Mouse (Mus musculus) left cerebral cortex, postnatal 25 days (tissue): Measurements from ENCODE around the gene Tppp3. TPM values are rescaled to one million over a fixed set of nuclear protein-coding genes. Genes with fewer than 3 reads are reported as not detected.

Experiments used
- DNase-seq, 2 experiments: peaks; one replicate each; pipeline ENCODE4 v3.0.0; 2022; ENCODE audit warnings: low spot score in 2 of 2, mixed read lengths in 1 of 2
- intact Hi-C: fragments of 180-260 bp; cut with DNase I; formaldehyde crosslinking; loops from one replicate; pipeline ENCODE4 v1.15.1; 2025
- total RNA-seq, 2 experiments: library from RNA; stranded (reverse); gene quantifications; 2 replicates each; pipeline ENCODE4 v1.2.3; 2021

The Tppp3 gene
- total RNA-seq, result 10 to 100 TPM; 30.1 to 37.5 TPM

GRCm38 (mm10) chr8:105471314-105472015, at the start of gene Tppp3:
Gene Tppp3, minus strand, starts transcription at chr8:105471526.
- peak; percentile 78 to 86 for DNase-seq
- intact Hi-C loops, result loop anchor here (10.0 kb wide), 1 partner anchor 117 kb away; no protein-coding TSS in a partner anchor

GRCm38 (mm10) chr8:105521061-105521460, 49.7 kb upstream of the Tppp3 start:
- intact Hi-C loops, result no loop called here
- DNase-seq, result no peak

DNA sequence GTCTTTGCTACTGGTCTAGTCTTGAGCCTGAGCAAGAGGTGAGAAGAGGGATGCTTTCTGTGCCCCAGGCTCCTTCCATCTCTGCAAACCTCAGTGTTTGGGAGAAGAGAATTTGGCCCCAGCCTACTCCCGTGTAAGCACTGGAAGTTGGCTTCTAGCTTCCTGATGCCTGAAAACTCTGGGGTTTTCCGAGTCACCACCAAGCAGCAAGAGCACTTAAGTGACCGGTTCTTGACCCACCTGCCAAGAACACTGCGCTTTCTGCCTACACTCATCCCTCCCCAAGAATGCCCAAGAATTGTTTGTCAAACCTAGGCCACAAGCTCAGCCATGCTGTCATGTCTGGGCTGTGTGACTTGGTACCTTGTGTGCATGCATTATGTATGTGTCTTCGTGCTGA, 49.2 kb upstream of the Tppp3 start:
- intact Hi-C loops, result no loop called here
- no peak for DNase-seq

- DNase-seq, result no peak
- intact Hi-C loops, result no loop called here
Measured at GRCm38 (mm10) chr8:105519591-105519990, 48.3 kb upstream of the Tppp3 start.

GRCm38 (mm10) chr8:105518436-105519313, 47.3 kb upstream of the Tppp3 start, which contains the start of gene Hsd11b2:
Gene Hsd11b2, plus strand, starts transcription at chr8:105518755.
- intact Hi-C loops, result no loop called here
- peak; percentile 31 to 38 for DNase-seq

DNA sequence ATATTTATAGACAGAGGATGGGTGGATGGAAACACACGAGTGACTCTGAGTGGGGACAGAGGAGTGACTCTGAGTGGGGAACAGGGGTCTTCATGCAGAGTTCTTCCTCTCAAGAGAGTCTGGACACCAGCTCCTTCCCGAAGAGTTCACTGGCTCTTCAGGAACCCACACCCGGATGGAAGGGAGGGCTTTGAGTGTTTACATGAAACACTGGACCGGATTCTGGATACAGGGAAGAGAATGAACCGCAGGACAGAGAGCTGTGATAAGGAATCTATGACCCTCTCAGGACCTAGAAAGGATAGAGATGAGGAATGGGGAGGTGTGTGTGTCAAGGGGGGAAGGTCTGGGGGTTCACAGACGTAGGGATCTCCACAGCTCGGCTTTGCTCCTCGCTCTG, 46.0 kb upstream of the Tppp3 start:
- DNase-seq, result no peak
- intact Hi-C loops, result no loop called here

- intact Hi-C loops, result loop anchor here (1.0 kb wide), 1 partner anchor 38 kb away; no protein-coding TSS in a partner anchor
- peak; percentile 76 to 77 for DNase-seq
Measured at GRCm38 (mm10) chr8:105516018-105516645, 44.8 kb upstream of the Tppp3 start.

DNA sequence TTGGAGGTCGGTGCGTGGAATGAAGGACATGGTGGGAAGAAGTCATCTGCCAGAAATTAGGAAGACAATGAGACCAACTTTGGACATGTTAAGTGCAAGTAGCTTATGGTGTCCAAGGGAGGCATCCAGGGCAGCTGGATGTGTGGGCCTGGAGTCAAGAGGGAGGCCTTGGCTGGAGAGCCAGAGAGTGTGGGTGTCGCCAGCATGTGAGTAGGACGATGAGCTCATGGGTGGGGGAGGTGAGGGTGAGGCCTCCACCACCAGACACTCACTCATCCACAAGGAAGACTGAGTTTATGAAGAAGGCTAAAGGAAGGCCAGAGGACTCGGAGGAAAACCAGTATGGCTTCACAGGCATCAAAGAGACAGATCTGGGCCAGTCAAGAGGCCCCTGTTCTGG, 43.3 kb upstream of the Tppp3 start:
- intact Hi-C loops, result no loop called here
- DNase-seq, result no peak

DNA sequence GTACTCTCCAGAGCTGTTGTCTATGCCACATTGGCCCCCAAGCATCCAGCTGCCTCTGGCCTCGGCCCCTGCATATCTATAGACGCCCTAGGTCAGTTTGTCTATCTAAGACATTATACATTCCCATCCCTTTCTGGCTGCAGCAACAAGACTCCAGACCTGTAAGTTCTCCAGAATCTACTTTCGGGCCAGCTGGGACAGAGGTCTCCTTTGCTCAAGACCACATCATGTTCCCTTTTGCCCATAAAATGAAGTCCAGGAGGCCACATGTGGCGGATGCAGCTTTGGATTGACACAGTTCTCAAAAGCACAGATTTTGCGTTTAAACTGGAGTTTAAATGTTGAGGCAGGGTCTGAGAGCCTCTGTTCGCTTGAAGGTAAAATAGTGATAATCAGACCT, 42.9 kb upstream of the Tppp3 start:
- intact Hi-C loops, result no loop called here
- DNase-seq, result no peak

DNA sequence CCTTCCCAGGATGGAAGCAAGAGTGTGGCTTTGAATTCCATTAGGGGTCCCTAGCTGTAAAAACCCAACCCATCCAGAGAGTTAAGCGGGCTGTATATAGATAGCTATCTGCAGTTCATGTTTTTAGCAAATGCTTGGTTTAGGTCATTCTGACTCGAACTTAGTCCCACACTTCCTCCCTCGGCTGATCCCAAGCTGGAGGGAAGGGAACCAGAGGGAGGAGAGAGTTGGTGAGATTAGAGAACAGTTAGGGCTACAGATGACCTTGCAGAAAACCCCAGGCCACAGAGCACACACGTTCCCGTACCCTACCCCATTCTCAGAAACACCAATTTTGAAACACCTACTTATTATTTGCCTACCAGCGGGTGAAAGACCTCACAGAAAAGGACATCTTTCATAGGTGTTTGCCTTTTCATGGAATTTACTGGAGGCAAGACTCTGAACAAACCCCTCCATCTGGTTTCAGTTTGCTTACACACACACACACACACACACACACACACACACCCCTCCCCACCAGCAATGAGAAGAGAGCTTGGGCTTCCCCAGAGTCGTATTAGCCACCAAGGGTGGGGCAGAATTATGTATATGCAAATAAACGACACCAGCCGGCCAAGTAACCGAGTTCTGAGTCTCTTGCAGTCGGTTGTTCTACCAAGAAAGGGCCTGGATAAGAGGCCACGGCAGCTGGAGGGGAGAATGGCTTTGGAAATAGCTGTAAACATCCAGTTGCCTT, 38.8 kb upstream of the Tppp3 start:
- intact Hi-C loops, result no loop called here
- DNase-seq, result no peak

- DNase-seq, result no peak
- intact Hi-C loops, result no loop called here
Measured at GRCm38 (mm10) chr8:105508758-105509157, 37.4 kb upstream of the Tppp3 start.

GRCm38 (mm10) chr8:105506977-105507376, 35.7 kb upstream of the Tppp3 start:
- no peak for DNase-seq
- intact Hi-C loops, result no loop called here

DNA sequence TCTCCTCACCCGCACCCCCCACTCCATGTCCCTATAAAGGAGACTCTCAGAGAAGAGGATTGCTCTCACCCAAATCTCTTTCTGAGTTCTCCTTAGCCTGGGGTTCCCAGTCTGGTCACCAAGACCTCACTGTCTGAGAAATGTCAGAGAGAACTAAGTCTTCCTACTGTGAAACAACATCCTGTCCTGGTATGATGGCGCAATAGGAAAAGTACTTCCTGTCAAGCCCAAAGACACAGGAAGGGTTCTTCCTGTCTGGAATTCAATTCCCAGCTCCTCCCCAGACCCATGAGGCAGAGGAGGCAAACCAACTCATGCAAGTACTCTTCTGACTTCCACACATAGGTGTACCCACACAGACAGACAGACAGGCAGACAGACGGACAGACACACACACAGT, 33.3 kb upstream of the Tppp3 start:
- intact Hi-C loops, result no loop called here
- no peak for DNase-seq

GRCm38 (mm10) chr8:105499787-105500186, 28.5 kb upstream of the Tppp3 start:
- DNase-seq, result no peak
- intact Hi-C loops, result no loop called here

GRCm38 (mm10) chr8:105496439-105497180, 25.3 kb upstream of the Tppp3 start, which contains the start of gene Zdhhc1:
Gene Zdhhc1, minus strand, starts transcription at chr8:105496902.
- DNase-seq, result peak; percentile 89 to 92
- intact Hi-C loops, result no loop called here

DNA sequence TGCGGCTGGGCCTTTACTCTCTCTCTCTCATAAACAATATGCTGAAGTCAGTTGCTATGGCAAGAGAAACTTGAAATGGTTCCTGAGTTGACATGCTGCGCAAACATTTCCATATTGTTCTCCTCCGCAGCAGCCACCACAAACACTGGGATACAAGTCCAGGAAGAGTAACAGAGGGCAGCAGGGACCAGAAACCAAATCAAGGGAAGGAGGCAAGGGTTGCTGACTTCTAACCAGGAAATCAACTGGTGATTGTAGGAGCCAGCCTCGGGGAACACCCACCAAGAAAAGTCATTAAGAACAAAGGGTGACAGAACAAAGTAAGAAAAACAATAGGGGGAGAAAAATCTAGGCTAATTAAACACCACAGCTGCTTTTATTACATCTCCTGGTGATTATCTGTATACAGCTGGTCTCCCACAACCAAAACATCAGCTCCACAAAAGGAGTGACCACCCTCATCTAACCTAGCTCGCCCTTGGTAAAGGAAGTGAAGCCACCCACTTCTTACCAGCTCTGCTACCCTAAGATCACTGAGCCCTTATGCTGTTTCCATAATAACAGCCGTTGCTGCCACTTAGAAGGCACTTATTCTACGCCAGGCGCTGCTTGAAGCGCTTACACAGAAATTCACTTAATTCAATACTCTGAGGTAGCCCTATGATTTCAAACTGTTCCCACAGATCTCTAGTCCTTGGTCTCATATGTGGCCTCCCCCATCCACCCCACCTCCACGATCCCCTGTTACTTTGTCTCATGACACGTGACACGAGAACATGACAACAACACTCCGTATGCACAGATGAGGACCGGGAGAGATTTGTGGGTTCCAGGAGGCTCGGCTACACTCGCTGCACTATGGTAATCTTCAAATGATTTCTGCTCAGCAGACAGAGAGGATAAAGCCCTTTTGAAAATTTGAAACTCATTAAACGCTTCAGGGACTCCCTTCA, 24.3 kb upstream of the Tppp3 start:
- intact Hi-C loops, result no loop called here

DNA sequence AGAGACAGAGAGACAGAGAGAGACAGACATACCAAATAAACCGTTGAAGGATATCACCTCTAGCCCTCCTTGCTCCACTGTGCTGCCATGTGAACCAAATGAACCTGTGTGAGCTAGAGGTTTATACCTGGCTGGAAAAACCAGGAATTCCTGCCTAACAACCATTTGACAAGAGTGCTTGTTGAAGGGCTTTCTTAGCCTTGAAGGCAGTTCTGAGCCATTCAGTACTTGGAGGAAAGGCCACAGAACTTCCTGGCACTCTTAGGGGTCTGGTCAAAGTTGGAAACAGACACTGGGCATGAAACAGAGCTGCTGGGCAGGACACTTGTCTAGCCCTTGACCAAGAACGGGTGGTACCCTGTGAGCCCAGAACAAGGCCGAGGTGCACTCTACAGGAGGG, 23.2 kb upstream of the Tppp3 start:
- intact Hi-C loops, result no loop called here
- DNase-seq, result no peak

More for the DNA sequence above, 24.3 kb upstream of the Tppp3 start:
- peak in 1 of 2 experiments; percentile 22 for DNase-seq

DNA sequence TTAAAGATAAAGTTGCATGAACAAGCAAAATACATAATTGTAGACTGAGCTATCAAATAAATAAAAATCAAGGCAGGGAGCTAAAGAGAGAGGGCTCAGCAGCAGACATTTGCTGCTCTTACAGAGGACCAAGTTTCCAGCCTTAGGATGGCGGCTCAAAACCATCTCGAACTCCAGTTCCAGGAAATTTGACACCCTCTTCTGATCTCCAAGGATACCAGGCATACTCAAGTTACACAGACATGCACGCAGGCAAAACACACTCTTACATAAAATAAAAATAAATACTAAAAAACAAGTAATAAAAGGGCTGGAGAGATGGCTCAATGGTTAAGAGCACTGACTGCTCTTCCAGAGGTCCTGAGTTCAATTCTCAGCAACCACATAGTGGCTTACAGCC, 22.2 kb upstream of the Tppp3 start:
- intact Hi-C loops, result no loop called here
- DNase-seq, result no peak
